Mouse (Mus musculus) brain, embryonic 14.5 days (tissue): ENCODE data around the gene 1700003H04Rik. TPM values are rescaled to one million over a fixed set of nuclear protein-coding genes. Genes with fewer than 3 reads are reported as not detected.

Experiments used
- DNase-seq: peaks from one replicate; pipeline ENCODE4 v3.0.0-alpha.2; 2011; ENCODE audit warnings: low read depth
- CTCF ChIP-seq: fragments of 200-500 bp; IDR thresholded peaks from 2 replicates; pipeline ENCODE4 v1.5.1; 2012; ENCODE audit warnings: inconsistent platforms, mild to moderate bottlenecking, moderate library complexity, borderline replicate concordance; ENCODE audit not compliant: insufficient read depth, insufficient read length; ENCODE audit errors: extremely low read depth
- POLR2A ChIP-seq: fragments of 200-500 bp; IDR thresholded peaks from 2 replicates; pipeline ENCODE4 v1.6.1; 2012; ENCODE audit warnings: mild to moderate bottlenecking, inconsistent platforms, borderline replicate concordance; ENCODE audit not compliant: poor library complexity, insufficient read depth, insufficient read length, severe bottlenecking; ENCODE audit errors: extremely low read depth
- polyA plus RNA-seq: library from polyadenylated mRNA; depleted of rRNA; stranded (reverse); fragments of >200 nt; gene quantifications from 2 replicates; pipeline ENCODE4 v1.2.3, GENCODE M21; 2012; rRNA removed

Gene 1700003H04Rik
- polyA plus RNA-seq, 1 experiment = not detected

GRCm38 (mm10) chr3:124536602-124537001, 44.3 kb downstream of the 1700003H04Rik start:
- TF ChIP-seq CTCF (no peak), POLR2A (no peak)

GRCm38 (mm10) chr3:124518786-124519185, 62.1 kb downstream of the 1700003H04Rik start:
- TF ChIP-seq CTCF (no peak), POLR2A (no peak)
- DNase-seq = peak; percentile 51

More at GRCm38 (mm10) chr3:124536602-124537001, 44.3 kb downstream of the 1700003H04Rik start:
- no peak for DNase-seq

Other genes with a start within 250 kb of the 1700003H04Rik start
- gene 1700006A11Rik, start 155.1 kb downstream of the 1700003H04Rik start, polyA plus RNA-seq = not detected in 2 replicates